Mouse (Mus musculus): ENCODE data around the gene Ahnak.

DNA sequence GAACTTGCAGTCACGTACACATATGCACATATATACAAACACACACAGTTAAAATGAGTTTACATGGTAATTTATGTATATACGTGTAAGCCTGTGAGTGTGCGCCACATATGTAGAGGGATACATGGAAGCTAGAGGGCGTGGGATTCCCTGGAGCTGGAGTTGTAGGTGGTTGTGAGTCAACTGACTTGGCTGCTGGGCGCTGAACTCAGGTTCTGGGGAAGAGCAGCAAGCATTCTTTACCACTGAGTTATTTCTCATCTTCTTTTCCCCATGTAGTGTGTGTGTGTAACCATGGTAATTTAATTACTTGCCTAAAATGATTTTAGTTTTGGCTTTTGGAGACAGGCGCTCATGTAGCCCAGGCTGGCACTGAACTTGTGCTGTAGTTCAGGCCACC lies 7.5 kb downstream of the Ahnak start:
- TF ChIP-seq POLR2A (IDR thresholded peaks at IDR 0.05; ENCODE audit: low read depth, low read length) (no peak), CTCF (IDR thresholded peaks at IDR 0.05; ENCODE audit: extremely low read depth, insufficient read depth, insufficient read length, insufficient replicate concordance) (no peak)
